Mouse (Mus musculus) erythroblast, embryonic 14.5 days (primary cell): ENCODE data around the gene Esyt3.

Source experiments
- GATA1 ChIP-seq: IDR thresholded peaks from 2 replicates; pipeline ENCODE4 v1.6.1; 2012; ENCODE audit warnings: low read length, inconsistent platforms, mixed read lengths
- TAL1 ChIP-seq: IDR thresholded peaks from 3 replicates; pipeline ENCODE4 v1.6.1; 2012; ENCODE audit warnings: low read length, inconsistent platforms, mixed read lengths

- TF ChIP-seq TAL1 (no peak), GATA1 (no peak)
Observed at GRCm38 (mm10) chr9:99359012-99359411, 655 bp upstream of the Esyt3 start.
